Mouse (Mus musculus) v-Abl transformed pro-B cells (cell line): ENCODE results near the gene Apba1.

Experiments
- in situ Hi-C, 2 experiments: fragments of 400-800 bp; cut with MboI; formaldehyde crosslinking; loops; one replicate each; pipeline ENCODE4 v1.15.1; 2025; ENCODE audit not compliant: unreplicated experiment in 2 of 2

Gene Apba1

GRCm38 (mm10) chr19:23922601-23923000, 163.9 kb downstream of the Apba1 start:
- in situ Hi-C loops = no loop called here

DNA sequence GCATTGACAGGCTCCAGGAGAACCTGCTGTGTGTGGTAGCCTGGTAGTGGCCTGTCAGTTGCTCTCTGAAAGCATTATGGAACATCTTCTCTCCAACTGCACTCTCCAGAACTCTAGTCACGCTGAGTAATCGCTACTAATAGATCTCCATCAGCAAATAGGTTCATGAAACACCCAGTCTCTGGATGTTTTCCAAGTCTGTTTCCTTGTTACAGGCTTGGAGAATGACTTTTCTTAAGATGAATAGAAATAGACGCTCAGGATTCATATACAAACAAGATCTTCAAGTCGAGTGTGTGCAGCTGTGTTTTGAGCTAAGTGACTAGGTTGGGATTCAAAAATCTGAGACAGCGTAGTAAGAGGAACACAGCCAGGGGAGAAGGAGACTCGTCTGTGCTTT, 165.4 kb downstream of the Apba1 start:
- in situ Hi-C loops = no loop called here

DNA sequence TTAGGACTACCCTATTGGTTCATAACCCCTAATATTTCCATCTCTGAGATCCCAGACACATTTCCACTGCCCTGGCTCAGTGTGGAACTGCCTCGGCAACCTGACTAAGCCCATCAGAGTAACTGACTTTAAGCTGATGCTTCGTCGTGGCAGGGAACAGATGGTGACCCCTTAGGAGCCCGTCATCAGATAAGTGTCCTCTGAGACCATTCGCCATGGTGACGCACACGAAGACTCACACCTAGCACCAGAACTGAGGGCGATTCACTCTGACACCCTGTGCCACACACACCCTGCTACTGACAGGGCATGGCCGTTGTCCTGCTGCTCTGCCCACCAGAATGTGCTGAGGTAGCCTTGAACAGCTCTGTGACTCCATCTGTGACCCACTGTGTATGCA, 166.1 kb downstream of the Apba1 start:
- in situ Hi-C loops = no loop called here

DNA sequence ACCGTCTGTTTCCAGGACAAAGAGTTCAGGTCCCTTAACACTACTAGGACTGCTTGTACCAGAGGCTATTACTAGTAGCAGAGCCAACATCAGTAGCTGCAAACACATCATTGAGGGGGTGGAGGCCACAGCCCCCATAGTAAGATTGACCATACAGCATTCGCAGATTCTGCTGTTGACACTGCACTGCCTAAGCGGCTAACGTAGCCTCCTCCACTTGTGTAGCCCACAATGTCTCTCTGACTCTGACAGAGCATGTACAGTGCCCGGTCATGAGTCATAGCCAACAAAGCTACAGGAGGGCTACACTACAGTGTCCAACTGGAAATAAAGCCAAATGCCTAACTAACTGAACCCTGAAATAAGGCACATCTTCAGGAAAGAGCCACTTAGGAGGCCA, 166.9 kb downstream of the Apba1 start:
- in situ Hi-C loops = no loop called here

GRCm38 (mm10) chr19:23930826-23931225, 172.1 kb downstream of the Apba1 start:
- in situ Hi-C loops = no loop called here

DNA sequence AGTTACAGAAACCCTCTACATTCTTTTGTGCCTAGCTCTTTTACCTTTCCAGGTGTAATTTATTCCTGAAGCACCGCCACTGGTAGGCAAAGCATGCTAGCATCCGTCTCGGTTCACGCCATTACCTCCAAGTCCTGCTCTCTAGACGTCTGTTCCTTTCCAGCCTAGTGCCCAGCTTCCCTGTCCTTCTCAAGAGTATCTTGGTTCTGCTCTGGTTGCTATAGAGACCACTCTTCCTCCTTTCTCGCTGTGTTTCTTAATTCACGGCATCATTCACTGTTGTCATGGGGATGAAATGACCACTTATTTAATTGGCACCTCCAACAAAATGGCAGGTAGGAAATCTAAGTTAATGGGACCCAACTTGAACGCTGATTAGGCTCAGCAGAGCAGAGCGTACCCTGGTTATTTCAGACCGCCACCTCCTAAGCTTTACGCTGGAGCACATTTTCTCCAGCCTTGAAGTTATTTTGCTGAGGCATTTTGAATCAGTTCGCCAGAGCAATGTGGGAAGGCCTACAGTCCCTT, 182.8 kb downstream of the Apba1 start:
- in situ Hi-C loops = no loop called here

- in situ Hi-C loops = no loop called here
Observed at GRCm38 (mm10) chr19:23942886-23943285, 184.2 kb downstream of the Apba1 start.

DNA sequence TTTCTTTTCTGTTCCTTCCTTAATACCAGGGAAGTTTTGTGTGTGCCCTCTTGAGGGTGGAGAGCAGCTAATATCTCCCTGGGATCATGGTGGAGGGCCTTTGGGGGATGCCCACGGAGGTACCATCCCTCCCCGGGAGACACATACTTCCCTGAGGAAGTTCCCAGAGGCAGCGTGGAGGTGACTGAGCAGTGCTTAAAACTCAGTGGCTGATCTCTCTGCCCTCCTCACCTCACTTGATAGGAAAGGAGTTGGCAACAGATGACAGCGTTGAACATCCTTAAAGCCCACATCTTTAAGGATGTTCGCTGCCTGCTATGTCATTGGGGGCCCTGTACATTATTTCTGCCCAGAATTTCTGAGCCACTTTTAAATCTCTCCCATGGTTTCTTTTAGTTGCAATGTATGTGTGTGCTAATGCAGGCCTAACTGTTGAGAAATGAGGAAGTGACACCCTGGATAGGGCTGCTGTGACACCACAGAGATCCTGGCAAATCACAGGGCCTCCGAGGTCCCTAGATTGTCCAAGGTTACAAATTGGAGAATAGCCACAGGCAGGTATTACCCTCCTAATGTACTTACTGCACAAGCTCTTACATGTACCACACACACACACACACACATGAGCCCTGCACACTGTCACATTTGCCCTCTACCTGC, 187.5 kb downstream of the Apba1 start:
- in situ Hi-C loops = no loop called here

GRCm38 (mm10) chr19:23946751-23947150, 188.1 kb downstream of the Apba1 start:
- in situ Hi-C loops = no loop called here

DNA sequence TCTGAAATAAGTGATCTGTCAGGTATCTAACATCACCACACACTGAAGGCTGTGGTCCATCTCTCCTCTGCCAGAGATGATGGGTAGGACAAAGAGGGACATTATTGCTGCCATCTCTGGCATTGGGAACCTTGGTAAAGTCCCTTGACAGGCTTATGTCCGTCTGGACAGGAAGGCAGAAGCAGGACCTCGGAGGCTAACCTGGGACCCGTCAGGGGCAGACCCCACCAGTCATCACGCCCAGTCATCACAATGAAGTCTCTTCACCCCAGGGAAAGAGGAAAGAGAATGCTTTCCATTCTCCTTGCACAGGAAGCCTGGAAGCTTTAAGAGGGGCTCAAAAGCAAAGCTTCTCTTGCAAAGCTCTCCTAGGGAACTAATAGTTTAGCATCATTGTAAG, 189.2 kb downstream of the Apba1 start:
- in situ Hi-C loops = no loop called here

DNA sequence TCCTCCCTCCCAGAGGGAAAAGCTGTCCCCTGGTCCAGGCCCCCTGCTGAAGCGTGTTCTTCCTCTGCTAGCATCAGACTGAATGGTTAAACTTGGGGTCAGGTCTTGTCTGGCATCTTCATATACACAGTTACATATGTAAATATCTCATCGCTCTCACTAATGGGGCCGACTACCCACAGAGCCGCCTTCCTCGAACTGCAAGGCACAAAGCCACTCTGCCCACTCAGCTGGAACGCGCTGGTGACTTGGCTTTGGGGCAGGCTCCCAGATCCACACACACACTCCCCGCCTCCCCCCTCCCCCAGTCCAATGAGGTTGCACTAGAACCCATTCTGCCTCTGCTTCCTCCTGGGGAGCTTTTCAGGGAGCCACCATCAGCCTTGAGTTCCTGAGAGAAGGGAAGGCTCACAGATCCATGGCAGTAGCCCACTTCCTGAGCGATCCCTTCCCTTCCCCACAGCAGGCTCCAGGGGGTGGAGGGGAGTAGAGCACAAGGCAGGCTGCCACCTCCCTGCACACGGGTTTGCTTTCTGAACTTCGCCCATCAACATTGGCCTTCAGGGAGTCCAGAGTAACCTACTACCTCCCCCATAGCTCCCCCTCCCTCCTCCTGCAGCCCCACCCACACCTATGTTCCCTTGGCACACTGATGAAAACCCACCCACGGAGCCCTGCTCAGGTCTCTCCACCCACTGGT, 189.8 kb downstream of the Apba1 start:
- in situ Hi-C loops = no loop called here

DNA sequence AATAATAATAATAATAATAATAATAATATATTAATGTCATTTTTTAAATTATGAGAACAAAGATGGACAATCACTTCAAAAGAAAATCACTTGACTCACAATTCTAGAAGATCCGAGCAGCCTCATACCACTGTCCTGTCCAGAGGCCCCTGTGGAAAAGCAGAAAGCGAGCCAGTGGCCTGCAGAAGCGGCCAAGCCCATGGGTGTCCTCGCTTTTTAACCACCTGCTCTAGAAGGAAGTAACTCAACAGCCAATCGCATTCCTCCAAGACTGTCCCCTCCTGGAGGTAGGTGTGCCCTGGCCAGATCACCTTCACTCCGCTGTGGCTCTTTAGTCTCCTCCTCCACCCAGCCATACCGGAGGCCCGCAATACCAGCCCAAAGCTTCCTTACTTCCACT, 196.8 kb downstream of the Apba1 start:
- in situ Hi-C loops = loop anchor here in 1 of 2 experiments (25.0 kb wide), 1 partner anchor 1618 kb away; no protein-coding TSS in a partner anchor

DNA sequence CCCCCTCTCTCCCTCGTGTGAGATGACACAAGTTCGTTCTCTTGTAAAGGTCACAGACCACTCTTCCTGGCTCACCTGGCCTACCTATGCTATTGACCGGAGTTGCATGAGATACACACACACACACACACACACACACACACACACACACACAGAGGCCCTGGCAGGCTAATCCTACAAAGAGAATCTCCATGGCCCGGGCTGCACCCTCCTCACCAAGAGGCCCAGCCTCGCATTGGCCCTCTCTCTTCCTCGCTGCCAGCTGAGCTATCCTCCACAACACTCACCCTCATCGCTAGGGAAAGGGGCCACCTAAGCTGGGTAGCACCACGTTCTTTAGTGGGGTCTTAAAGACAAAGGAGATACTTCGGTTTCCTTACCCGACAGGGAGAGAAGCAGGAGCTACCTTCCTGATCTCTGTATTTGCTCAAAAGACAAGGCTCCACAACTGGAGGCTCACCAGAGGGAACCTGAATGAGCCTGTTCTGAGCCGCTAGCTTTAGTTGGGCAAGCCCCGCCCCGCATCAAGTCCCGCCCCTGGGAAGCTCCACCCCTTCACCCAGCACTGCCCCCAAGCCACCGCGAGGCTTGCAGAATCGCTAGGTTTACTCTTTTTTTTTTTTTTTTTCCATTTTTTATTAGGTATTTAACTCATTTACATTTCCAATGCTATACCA, 197.8 kb downstream of the Apba1 start:
- in situ Hi-C loops = loop anchor here in 1 of 2 experiments (25.0 kb wide), 1 partner anchor 1619 kb away; no protein-coding TSS in a partner anchor

DNA sequence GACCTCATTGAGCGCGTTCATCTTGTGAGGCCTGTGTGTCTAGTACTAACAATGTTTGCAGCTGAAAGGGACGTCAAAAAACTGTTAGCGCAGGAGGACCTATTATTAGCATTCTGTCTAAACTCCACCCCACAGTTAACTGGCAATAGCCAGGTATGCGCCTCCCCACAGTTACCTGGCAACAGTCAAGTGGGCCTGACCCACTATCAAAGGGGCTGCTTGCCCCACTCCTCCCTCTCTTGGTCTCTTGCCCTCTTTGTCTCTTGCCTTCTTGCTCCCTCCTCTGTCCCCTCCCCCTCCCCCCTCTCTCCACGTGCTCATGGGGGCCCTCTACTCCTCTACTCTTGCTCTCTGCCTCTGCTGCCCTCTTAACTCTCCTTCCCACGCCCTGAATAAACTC, 198.9 kb downstream of the Apba1 start:
- in situ Hi-C loops = loop anchor here in 1 of 2 experiments (25.0 kb wide), 1 partner anchor 1620 kb away; no protein-coding TSS in a partner anchor

DNA sequence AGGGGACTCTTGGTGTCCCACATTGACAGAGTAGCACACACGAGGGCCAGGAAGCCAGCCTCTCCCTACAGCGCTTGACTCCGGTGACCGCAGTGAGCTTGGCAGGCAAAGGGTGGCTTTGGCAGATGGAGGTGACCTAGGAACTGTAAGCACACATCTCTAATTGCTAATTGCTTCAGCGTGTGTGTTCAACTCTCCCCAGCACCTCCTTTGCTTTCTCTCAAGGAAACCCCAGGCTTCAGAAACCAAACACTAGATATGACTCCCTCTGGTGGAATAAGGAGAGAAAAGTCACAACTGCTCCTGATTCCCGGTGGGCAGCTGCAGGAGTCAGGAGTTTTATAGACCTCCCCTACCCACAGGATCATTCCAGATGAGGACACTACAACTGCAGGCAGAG, 200.2 kb downstream of the Apba1 start:
- in situ Hi-C loops = loop anchor here in 1 of 2 experiments (25.0 kb wide), 1 partner anchor 1622 kb away; no protein-coding TSS in a partner anchor

DNA sequence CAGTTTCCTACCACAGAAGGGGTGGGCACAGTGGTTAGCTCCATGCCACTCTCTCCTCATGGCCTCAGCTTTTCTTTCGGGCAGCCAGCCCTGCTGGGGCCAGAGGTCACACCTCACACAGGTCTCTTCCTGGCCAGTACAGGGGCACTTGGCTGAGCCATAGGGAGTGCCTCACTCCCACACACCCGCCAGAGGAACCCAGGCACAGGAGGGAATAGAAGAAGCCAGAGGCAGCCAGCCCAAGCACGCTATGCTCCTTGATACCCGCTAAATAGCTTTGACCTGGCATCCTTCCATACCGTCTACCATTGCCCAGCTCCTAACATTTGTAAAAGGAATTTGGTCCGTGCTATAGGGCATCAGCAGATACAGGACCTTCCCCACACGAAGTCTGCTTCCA, 201.2 kb downstream of the Apba1 start:
- in situ Hi-C loops = loop anchor here in 1 of 2 experiments (25.0 kb wide), 1 partner anchor 1623 kb away; no protein-coding TSS in a partner anchor

DNA sequence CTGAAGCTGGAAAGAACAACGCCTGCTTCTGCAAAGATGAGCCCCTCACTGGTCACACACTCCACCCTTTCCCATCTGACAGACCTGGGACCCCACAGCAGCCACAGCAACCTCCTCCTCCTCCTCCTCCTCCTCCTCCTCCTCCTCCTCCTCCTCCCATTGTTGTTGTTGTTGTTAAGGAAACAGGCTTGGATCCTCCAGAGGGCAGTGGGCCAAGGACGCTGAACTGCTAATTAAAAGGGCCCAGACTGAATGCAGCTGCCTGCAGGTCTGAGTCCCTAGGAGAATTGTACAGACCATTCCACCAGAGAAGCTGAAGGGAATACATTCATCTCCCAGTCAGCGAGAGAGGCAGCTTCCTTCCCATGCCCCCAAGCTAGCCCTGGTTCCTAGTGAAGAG, 201.6 kb downstream of the Apba1 start:
- in situ Hi-C loops = loop anchor here in 1 of 2 experiments (25.0 kb wide), 1 partner anchor 1623 kb away; no protein-coding TSS in a partner anchor

DNA sequence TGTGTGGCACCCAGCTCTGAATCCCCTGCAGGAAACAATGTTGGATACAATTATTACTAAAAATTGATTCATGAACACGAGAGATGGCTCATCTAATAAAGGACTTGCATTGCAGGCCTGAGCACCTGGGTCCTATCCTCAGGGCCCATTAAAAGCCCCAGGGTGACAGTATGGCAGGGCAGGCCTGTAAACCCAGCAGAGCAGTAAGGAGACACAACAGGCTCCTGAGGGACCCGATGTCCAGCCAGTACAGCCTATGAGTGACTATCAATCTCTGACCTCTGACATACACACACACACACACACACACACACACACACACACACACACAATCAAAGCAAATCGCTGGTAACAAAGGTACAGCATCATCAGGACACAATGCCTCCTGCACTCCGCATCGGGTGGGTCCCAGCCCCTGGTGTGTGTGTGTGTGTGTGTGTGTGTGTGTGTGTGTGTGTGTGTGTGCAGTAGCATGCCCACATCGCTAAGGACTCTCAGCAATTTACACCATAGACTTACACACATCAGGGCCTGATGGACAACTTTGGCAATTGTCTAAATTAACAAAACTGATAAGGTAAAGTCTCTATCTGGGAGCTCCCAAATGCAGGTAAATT, 202.3 kb downstream of the Apba1 start:
- in situ Hi-C loops = loop anchor here in 1 of 2 experiments (25.0 kb wide), 1 partner anchor 1624 kb away; no protein-coding TSS in a partner anchor

DNA sequence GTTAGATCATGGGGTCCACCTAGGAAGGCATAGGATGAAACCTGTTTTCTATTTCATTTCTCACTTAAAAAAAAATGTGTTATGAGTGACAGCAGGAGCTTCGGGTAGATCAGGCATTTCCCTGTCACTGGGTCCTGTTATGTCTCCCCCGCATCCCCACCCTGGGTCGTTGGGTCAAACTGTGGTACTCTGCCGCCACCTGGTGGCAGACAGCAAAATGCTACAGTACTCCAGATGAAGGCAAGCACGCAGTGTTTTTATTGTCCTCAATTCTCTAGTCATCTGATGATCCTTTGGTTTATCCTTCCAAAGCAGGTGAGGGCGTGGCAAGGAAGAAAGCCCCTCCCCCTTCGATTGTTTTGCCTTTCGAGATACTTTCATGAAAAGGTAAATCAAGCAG, 202.8 kb downstream of the Apba1 start:
- in situ Hi-C loops = loop anchor here in 1 of 2 experiments (25.0 kb wide), 1 partner anchor 1624 kb away; no protein-coding TSS in a partner anchor

DNA sequence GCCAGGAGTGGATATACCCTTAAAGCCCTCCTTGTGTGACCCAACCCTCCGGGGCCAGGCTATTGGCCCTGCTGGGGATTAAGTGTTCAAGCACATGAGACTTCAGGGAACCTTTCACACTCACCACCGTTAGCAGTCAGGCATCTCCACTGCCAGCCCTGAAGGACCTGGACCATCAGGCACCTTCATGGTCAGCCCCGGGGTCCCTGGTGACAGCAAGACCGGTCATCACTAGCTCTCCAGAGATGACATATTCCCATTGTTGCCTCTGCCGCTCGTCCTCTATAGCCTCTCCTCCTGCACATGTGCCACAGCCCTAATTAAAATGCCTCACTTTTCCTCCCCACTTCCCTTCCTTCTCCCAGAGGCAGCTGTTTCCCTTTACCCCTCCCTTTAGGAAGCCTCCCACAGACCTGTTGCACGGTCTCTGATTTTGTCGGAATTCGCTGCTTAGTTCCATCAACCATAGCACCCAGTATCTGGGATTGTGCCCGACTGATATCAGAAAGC, 205.8 kb downstream of the Apba1 start:
- in situ Hi-C loops = loop anchor here in 1 of 2 experiments (25.0 kb wide), 1 partner anchor 1627 kb away; no protein-coding TSS in a partner anchor
